In genomic region chr11:31823513-31823912, GRCm38 (mm10) we compare ENCODE assay signal across 10 mouse cellular contexts.
"Had no signal": no experiment of that assay in that cellular context is flagged by ENCODE, and none has a peak within 500 bp of the region (broad histone marks: within the 10 kb centered on the region; RNA-seq: fewer than 3 reads in every experiment).

No protein-coding gene starts in this region.

- DNase-seq: left cerebral cortex, postnatal 4 days; lung, adult 18-20 months; retina, postnatal 1 day; right cerebral cortex, postnatal 4 days; spleen, adult 18-20 months; thymus, postnatal 4 days had no signal

- ATAC-seq: midbrain, embryonic 16.5 days had no signal

- H3K9ac ChIP-seq: limb, embryonic 13.5 days; midbrain, embryonic 12.5 days; neural tube, embryonic 13.5 days had no signal

- H3K4me3 ChIP-seq: limb, embryonic 13.5 days; midbrain, embryonic 12.5 days; neural tube, embryonic 13.5 days had no signal

- H3K4me2 ChIP-seq: limb, embryonic 13.5 days; midbrain, embryonic 12.5 days; neural tube, embryonic 13.5 days had no signal

- H3K27me3 ChIP-seq: limb, embryonic 13.5 days; midbrain, embryonic 12.5 days; neural tube, embryonic 13.5 days had no signal

- H3K27ac ChIP-seq: limb, embryonic 13.5 days; midbrain, embryonic 12.5 days; neural tube, embryonic 13.5 days had no signal

- H3K9me3 ChIP-seq: limb, embryonic 13.5 days; midbrain, embryonic 12.5 days; neural tube, embryonic 13.5 days had no signal

- H3K36me3 ChIP-seq: limb, embryonic 13.5 days; midbrain, embryonic 12.5 days; neural tube, embryonic 13.5 days had no signal
